Mouse (Mus musculus) heart, adult 9 months (tissue): Measurements from ENCODE around the gene Neurod4.
A peak's percentile ranks its signal among the peaks of the same experiment; 100 is the strongest.
"Not testable (repeated sequence)": the region's sequence is repeated elsewhere in the genome, so short reads cannot be mapped to it uniquely, and the experiment has no call there.

Source experiments
- DNase-seq, 2 experiments: peaks; one replicate each; pipeline ENCODE4 v3.0.0; 2022; ENCODE audit warnings: low spot score in 2 of 2

Neurod4 gene

DNA sequence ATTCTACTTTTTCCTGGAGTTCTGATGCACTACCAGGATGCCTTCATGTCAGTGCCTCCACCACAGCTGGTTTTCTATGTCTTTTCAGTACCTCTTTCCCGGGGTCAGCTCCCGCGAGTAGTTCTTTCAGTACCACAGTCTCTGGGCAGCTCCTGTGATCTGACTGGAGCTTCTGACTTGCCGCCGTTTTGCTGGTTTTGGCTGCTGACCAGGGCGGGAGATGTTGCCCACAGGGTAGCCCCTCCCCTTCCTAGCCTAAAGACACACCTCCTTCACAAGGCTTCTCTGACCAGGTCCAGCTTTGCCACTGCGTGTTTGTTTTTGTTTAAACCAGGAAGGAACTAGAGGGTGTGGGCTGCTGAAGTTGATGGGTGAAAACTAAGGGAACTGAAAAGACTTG, at the start of gene Neurod4:
Neurod4 (minus strand) TSS at position 175 of the 400 bp plus-strand sequence.
- no peak for DNase-seq

DNA sequence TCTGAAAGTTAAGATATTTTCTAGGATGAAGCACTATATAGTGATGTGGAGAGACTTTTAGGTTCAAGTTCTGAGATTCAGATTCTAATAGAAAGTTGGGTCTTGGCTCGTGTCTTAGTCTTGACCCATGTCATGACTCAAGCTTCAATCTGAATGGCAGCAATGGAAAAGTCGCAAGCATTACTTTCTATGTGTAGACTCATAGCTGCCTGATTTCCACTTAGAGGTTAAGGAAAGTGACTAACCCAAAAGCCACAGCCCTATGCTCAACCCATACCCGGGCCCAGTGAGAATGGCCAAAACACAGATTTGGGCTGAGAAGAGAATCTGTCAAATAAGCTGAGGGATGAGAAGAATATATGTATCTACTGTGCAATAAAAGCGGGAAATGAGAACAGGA, 44.2 kb upstream of the Neurod4 start:
- no peak for DNase-seq

DNA sequence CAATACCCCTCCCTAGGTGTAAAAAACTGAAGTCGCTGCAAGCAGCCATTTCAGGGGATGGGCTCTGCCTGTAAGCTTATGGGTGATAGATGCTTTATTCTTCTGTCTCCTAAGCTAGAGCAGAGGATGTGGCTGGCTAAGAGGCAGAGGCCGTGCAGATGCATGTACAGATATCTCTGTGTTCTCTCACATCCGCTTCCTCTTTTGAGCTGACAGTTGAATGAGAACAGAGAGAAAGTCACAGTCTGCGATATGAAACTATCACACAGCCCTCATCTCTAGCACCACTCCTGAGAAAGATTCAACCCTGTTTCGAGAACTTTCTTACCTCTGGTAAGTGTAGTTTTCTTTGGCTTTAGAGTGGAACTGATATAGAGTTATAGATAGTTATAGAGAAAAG, 42.6 kb upstream of the Neurod4 start, which contains the start of gene Tespa1:
Tespa1 (plus strand) TSS at position 234 of the 400 bp plus-strand sequence.
- peak in 1 of 2 experiments; percentile 15 for DNase-seq

DNA sequence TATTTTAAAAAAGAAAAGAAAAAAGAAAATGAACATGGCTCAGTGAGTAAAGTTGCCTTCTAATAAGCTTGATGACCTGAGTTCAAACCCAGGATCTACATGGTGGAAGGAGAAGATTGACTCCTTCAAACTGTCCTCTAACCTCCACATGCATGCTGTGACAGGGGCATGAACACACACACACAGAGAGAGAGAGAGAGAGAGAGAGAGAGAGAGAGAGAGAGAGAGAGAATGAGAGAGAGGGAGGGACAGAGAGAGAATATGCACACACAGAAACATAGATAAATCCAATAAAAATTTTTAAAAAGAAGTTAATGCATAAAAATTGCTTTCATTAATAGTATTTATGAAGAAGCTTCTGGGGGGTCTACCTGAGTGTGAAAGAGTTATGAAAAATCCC, 42.0 kb upstream of the Neurod4 start:
- DNase-seq: no peak

DNA sequence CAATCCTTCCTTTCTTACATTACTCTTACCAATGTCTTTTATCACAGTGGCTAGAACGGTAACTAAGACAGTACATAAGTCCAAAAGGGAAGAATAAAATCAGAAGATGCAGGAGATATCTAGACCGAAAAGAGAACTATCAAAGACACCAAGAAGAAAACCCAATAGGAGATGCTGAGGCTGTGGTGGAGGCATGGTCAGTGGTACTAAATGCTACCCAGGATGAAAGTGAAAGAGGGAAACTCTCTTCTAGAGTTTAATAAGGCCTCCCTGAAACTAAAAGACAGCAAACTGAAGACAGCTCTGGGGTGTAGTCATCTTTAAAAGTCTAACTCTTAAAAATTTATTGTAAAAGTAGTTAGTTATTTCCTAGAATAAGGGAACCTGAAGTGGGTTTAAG, 40.7 kb upstream of the Neurod4 start:
- DNase-seq: no peak

DNA sequence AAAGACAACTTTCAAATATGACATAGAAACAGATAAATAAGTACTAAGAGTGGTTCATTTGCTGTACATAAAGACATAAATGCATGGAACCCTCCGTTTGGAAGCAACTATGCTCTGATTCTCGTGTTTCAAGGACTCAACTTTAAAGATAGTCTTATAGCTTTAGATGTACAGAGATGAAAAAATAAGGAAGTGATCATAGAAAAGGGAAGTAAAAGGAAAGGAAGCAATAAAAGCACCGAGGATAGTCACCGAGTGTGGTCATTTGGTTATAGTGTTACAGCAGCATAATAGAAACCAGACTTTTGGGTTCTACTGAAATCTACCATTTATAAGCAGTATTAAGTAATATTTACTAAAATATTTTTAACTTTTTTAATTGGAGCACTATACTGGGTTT, 38.7 kb upstream of the Neurod4 start:
- no peak for DNase-seq

DNA sequence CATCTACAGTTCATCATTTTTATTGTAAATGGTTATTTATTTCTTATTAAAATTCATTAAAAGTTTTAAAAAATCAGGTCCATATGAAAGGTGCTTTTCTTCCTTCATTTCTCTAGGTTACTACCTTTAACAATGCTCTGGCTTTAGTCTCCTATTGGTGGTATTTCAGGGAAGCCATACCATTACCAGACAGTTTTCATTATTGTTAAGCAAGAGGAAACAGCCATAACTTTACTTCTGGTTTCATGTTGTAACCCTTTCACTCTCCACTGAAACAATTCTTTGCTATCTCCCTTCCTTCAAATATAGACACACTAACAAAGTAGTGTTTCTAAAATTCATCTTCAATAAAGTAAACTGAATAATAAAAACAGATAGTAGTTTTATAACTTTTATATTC, 35.8 kb upstream of the Neurod4 start:
- DNase-seq: no peak

DNA sequence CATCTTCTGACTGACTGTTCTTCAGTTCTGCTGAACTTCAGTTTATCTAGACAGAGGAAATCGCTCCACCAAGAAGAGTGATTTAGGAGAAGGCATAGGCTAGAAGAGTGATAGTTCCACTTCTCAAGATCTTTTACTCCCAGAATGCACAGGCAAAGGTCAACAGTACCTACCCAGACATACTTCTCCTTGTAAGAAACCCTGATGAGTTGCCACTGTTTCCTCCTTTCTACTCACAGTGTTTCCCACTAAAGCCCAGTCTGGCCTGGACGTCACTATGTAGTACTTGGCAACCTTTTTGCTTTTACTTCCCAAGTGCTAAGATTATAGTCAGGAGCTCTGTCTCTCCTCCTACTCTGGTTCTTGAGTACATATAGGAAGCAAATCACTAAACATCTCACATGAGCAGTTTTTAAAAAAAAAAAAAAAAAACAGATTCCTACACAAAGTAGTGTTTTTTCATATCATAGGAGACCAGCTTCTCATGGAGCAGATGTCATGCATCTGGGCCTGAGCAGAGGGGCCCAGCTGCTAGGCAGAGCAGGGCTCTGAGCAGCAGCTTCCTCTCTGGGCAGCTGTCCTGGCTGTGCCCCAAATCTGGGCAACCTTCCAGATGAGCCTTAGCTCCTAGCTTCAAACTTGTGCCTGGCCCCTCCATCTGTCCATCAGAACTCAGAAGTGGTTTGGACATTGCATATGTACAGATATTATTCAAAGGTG, 34.2 kb upstream of the Neurod4 start:
- DNase-seq: peak; percentile 9 to 18

DNA sequence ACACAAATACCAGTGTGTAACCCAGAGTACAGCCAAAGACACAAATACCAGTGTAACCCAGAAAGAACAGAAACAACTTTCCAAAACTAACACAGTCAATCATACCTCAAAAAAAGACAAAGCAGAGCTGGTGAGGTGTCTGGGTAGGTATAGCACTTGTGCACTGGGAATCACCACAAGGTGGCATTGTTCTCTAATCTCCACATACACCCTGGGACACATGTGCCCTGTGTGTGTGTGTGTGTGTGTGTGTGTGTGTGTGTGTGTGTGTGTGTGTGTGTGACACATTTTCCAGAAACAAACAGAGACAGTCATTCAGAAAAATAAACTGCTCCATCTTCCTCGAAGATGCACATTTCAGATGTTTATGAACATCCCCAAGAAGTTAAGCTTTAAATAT, 33.5 kb upstream of the Neurod4 start:
- DNase-seq: no peak

DNA sequence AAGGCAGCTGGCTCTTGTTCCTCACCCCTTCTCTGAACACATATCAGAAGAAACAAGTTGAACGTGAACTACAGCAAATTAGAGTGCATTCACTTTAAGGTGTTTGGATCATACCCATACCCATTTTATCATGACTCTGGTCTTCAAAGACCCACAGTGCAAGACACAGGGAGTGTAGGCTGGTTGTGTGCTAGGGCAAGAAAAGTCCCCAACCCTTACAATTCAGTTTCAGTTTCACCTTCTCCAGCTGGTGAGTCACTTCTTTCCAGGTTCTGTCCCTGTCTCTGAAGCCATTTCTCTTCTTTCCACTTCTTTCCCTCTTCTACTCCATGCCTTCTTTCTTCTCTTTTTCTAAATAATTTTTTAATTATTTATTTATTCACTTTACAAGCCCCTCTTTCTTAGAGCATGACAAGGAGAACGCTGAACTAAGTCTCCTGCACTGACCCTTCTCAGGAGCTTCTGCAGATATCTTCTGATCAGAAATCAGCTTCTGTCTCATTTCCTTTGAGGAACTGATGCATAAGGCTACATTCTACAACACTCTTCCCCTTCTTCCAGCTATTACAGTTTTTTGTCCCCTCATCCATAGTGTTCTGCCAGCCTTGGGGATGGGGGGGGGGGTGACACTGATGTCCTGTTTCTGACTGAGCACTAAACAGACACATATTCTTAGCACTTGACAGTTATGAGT, 31.6 kb upstream of the Neurod4 start:
- DNase-seq: no peak

DNA sequence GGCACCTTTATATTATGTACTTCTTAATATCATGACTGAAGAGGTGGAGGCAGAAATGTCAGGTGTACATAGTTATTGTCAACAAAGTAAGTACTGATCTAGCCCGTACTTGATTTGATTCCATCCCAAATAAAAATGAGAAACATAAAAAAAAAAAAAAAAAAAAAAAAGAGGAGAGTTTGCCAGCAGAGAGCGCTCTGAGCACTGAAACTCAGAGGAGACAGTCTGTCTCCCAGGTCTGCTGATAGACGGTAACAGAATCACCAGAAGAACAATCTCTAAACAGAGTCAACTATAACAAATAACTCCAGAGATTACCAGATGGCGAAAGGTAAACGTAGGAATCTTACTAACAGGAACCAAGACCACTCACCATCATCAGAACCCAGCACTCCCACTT, 24.1 kb upstream of the Neurod4 start:
- DNase-seq: not testable (repeated sequence)

DNA sequence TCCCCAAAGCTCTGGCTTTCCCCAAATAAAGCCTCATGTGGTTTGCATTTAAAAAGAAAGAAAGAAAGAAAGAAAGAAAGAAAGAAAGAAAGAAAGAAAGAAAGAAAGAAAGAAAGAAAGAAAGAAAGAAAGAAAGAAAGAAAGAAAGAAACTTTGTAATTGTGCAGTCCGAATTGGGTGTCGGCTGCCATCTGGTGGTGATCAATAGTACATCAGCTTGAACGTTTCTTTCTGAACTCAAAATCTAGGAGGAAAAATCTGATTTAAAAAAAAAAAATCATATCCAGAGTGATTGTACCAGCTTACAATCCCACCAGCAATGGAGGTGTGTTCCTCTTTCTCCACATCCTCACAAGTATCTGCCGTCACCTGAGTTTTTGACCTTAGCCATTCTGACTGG, 18.7 kb upstream of the Neurod4 start:
- not testable (repeated sequence) for DNase-seq

DNA sequence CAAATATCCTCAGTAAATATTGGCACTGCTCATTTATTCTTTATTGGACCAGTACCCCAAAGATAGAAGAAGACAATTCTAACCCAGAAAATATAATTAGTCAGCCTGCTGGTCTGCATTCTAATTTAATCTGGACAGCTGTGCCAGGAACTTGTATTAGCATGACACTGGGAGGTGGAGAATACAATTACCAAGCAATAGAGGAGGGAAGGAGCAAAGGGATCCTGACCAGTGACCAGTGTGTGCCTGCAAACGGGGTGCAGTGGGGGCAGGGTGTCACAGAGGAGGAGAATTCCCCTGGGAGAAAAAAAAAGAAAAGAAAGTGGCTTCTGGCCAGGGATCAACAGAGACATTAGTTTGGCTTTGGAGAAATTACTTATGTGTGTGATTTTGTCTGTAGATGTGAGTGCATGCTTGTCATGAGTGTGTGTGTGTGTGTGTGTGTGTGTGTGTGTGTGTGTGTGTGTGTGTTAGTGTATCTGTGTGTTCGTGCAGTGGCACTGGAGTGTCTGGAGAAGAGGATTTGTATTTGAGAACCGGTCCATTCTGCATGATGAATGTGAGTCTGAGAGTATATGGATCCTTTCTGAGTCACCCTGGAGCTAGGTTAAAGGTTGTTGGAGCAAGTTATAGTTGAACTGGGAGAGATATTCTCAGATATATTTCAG, 13.8 kb upstream of the Neurod4 start:
- no peak for DNase-seq

DNA sequence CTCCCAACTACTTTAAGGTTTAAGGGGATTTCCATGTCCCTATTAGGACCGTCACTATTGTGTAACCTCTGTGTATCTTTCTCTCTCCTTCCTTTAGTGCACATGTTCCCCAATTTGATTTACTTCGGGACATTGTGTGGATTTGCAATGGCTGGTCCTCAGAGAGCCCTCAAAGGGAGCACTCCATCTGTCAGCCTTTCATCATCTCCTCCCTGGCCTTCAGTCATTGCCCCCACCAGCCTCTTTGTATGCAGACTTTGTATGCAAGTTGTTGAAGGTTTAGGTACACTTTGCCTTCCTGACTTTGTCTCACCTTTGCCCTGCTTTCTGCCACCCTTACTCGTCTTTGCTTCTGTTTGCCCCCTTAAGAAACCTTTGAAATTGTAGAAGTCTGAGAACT, 8.0 kb upstream of the Neurod4 start:
- DNase-seq: no peak

DNA sequence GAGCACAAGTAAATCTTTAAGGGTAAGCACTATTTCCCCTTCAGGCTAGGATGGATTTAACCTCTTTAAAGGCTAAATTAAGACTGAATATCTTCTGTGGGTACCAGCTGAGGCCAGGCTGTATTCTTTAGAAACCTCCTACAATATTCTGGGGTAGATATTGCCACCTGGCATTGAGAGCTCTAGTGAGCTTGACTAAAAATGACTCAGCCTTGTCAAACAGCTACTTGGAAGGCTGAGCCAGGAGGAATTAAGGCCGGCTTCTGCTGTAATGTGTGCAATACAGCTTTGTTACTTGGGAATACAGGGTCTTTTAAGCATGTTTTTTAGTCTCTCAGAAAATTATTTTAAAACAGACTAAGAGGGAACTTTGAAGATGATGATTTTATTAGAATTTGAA, 7.2 kb upstream of the Neurod4 start:
- DNase-seq: no peak

DNA sequence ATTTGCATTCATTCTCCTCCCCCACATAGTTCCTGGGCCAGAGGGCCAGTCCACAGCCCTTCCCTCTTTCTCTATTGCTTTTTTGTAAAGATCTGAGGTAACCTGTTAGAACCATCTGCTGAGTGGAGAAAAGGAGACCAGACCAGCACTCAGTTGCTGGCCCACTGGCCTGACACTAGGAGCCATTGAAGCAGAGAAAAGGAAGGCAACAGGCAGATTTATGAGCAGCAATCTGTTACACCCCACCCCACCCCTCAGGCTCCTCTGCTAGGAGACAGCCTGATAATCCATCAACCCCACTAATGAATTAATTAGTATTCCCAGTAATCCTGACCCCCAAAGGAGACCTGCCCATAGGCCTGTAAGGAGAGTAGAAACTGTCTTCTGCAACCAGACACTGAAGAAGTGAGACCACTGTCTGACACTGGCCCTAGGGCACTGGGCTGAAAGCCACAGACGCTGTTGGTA, 2.0 kb upstream of the Neurod4 start:
- DNase-seq: no peak

DNA sequence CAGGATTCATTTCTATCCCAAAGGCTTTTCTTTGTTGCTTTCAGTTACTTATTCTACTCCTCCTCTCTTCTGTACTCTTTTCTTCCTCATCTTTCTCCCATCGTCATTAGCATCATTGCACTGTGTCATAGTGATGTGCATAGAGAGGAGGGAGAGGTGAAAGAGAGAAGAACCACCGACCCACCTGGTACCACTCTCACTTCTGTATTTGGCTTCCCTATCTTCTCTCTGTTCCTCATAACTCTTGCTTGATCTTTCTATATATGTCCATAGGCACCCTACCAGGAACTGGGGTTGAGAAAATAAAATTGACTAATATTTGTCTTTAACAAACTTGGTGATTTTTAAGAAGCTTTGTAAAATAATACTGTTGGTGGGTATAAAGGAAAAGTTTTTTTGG, 3.5 kb downstream of the Neurod4 start:
- DNase-seq: no peak

DNA sequence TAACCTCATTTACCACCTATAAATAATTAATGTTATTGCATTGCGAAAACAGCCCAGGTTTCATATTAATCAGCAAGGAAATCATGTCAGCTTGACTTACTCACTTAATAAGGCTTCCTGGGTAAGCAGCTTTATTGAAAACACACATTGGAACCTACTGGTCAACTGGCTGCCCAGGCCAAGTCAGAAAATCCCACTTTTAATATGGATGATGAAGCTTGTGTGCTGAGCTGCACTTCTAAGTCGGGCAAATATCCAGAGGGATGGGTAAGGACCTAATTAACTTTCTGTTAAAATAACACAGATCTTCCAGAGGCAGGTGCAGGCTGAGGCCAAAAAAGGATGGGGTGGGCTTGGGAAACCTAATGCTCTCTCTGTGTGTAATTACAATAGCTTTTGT, 4.3 kb downstream of the Neurod4 start:
- DNase-seq: no peak

DNA sequence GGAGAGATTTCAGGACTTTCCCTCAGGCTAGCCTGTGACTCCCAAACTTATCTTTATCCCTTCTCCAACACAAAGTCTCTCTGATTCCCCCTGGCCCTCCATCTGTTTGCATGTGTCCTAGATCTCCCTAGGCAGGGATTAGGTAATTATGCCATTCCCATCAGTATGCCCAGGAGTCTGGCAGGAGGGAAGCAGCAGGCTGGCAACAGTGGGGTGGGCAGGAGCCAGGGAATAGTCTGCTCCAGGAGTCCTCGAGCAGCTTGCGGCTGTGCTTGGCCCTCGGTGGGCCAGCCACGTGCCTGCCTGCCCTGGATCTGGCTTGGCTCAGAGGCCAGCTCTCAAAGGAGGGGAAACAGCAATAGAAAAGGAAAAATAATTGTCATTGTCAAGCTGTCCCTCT, 16.8 kb downstream of the Neurod4 start:
- DNase-seq: no peak

DNA sequence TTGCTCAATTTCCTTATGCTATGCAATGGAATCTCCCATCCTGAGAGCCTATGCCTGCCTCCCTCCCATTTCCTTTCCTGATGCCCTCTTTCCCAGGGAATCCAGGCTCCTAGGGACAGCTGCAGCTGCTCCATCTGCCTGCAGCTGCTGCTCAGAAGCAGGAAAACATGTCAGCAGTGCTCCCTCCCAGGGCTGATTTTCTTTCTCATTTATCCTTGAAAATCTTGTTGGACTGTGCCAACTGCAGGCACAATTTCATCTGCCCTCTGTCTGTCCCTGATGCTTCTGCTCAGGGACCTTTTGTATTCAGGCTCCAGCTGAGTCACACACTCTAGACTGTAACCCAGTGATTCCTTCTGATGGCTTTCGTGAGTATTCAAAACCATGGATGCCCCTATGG, 20.6 kb downstream of the Neurod4 start:
- DNase-seq: no peak

DNA sequence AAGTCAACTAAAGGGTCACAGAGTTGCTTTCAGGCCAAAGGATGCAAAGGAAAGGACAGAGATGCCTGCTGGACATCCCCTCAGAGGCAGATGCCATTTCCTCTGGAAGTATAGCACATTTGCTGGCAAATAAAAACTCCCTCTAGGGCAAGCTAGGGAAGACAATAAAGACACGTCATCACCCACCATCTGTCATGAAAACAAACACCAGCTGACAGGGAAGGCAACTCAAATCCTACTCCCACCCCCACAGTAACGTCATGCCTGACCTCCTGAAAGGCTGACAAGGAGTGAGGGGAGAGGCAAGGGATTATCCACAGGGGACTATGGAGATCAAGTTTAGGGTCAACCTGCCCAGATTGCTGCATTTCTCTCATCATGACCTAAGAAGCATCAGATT, 35.8 kb downstream of the Neurod4 start:
- no peak for DNase-seq

DNA sequence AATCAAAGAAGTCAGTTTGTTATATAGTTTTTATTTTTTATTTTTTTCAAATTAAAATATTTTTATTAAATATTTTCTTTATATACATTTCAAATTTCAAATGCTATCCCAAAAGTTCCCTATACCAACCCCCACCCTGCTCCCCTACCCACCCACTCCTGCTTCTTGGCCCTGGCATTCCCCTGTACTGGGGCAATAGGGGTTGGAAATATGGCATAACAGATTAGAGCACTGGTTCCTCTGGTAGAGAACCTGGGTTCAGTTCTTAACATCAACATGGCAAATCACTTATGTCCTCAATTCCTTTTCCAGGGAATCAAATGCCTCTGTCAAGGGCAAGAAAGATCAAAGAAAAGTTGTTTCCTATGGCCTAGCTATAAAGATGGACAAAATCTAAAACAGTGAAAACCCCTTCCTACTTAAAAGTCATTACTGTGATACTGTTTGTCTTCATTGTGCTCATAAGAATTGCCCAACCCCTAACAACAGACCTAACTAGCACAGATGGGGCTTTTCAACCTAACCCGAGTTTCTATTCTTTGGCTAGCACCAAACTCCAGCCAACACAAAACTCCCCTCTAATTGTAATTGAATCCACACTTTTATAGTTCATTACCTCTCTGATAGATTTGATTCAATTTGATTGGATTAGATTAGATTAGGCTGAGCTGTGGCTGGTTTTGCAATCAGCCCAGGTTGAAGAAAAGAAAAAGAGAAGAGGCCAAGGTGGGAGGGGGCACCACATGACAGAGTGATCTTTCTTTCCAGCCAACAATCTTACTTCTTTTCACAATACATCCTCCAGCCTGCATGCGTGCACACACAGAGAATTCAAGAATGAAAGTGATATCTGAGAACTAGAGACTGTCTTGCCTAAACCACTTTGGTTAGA, 41.5 kb downstream of the Neurod4 start:
- DNase-seq: no peak
